Mouse (Mus musculus) effector memory CD4-positive, alpha-beta T cell, adult 5 months (primary cell): ENCODE results near the gene Pknox2. TPM values are rescaled to one million over a fixed set of nuclear protein-coding genes. Genes with fewer than 3 reads are reported as not detected.

Source experiments
- polyA plus RNA-seq: library from polyadenylated mRNA; unstranded; fragments of 100-300 nt; shearing (Covaris generic); gene quantifications from one replicate; pipeline ENCODE4 v1.2.1, GENCODE M21; 2017

Gene Pknox2
- not detected for polyA plus RNA-seq

DNA sequence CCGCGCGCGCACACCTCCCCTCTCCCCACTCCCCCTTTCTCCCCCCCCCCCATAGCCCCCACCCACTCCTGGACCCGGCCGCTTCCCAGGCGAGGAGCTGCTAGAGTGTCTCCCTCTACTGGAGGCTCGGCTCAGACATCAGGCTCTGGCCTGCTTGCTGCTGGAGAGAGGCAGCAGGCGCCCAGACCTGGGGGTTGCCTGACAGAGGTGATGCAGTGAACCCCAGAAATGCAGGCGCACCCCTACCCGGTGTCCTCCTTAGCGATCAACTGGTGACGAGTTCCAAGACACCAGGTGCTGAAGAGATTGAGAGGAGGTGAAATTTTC, at the start of gene Pknox2:
Pknox2 (minus strand) TSS at position 49 of the 327 bp plus-strand sequence.

Other genes with a start within 250 kb of the Pknox2 start
- 2.2 TPM for gene Tmem218, start 60.8 kb upstream of the Pknox2 start, polyA plus RNA-seq
- 2.5 TPM for gene Slc37a2, start 108.3 kb upstream of the Pknox2 start, polyA plus RNA-seq
- gene Ccdc15, start 201.0 kb upstream of the Pknox2 start, polyA plus RNA-seq, result 6.2 TPM
- gene Hepacam, start 219.9 kb upstream of the Pknox2 start, polyA plus RNA-seq, result not detected